Mouse (Mus musculus): ENCODE results near the gene Pml. TPM values are rescaled to one million over a fixed set of nuclear protein-coding genes. Genes with fewer than 3 reads are reported as not detected.

The Pml gene
- polyA plus RNA-seq, 1 experiment: 6.8 TPM

DNA sequence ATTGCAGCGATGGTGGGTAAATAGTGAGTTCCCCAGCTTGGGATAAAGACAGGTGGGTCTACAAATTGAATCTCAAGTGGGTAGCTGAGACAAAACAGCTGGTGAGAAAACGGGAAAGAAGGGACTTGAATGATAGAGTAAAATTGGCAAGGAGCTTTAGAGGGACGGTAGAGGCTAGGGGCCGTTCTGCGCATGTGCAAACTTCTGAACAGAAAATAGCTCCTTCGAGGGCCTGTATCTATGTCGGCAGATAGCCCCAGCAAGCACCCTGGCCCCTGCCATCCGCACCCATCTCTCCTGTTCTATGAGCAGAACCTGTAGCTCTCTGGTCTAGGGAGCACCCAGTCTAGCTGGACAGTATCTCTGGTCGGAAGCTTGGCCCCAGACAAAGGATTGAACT is 55.4 kb downstream of the Pml start:
- H3K27me3 ChIP-seq (ENCODE audit: control insufficient read depth): peaks cover 57% of the 10 kb centered on the region
- H3K36me3 ChIP-seq (ENCODE audit: control insufficient read depth): no peaks in the 10 kb centered on the region
- no peak for TF ChIP-seq GATA1 (IDR thresholded peaks at IDR 0.05; ENCODE audit: low read length)
- no peak for TF ChIP-seq TAL1 (IDR thresholded peaks at IDR 0.05; ENCODE audit: low read length)
- no peak overlapping the region for H3K4me3 ChIP-seq (replicated peaks)
- H3K9me3 ChIP-seq (ENCODE audit: control insufficient read depth, low read length): peaks cover 4% of the 10 kb centered on the region; the same call in 1 of the 2 replicates
- peaks cover 3% of the 10 kb centered on the region for H3K4me1 ChIP-seq (ENCODE audit: control insufficient read depth)

- Histone ChIP-seq H3K9me3 (ENCODE audit: control insufficient read depth, low read length) (no peaks in the 10 kb centered on the region), H3K4me1 (ENCODE audit: control insufficient read depth) (no peaks in the 10 kb centered on the region), H3K27me3 (ENCODE audit: control insufficient read depth) (no peaks in the 10 kb centered on the region; the same call in none of the 2 replicates), H3K36me3 (ENCODE audit: control insufficient read depth) (no peaks in the 10 kb centered on the region), H3K4me3 (replicated peaks) (no peak overlapping the region)
- TF ChIP-seq TAL1 (IDR thresholded peaks at IDR 0.05; ENCODE audit: low read length) (no peak), GATA1 (IDR thresholded peaks at IDR 0.05; ENCODE audit: low read length) (no peak)
Observed at GRCm38 (mm10) chr9:58184456-58184855, 65.1 kb downstream of the Pml start.

DNA sequence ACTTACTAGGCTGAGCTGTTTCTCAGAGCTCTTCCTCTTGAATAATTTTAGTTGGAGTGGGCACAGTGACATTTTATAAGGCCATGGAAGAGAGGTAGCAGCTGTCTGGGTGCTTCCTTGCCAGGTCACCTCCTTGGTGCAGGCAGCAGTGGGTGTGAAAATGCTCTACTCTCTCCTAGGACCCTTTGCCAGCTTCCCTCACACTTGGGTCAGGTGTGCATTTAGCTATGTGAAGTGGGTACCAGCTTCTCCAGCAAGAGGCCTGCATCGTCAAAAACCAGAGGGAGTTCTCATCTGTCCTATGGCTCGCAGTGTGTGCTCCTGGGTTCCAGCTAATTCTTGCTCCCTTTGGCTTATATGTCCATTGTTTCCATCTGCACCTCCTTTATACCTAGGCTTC is 70.2 kb downstream of the Pml start:
- H3K4me3 ChIP-seq (replicated peaks): no peak overlapping the region
- TF ChIP-seq TAL1 (IDR thresholded peaks at IDR 0.05; ENCODE audit: low read length) (no peak), GATA1 (IDR thresholded peaks at IDR 0.05; ENCODE audit: low read length) (no peak)
- H3K9me3 ChIP-seq (ENCODE audit: control insufficient read depth, low read length): no peaks in the 10 kb centered on the region
- no peaks in the 10 kb centered on the region; the same call in 1 of the 2 replicates for H3K27me3 ChIP-seq (ENCODE audit: control insufficient read depth)
- no peaks in the 10 kb centered on the region for H3K36me3 ChIP-seq (ENCODE audit: control insufficient read depth)
- H3K4me1 ChIP-seq (ENCODE audit: control insufficient read depth): no peaks in the 10 kb centered on the region

GRCm38 (mm10) chr9:58177165-58177564 is 72.4 kb downstream of the Pml start:
- Histone ChIP-seq H3K27me3 (ENCODE audit: control insufficient read depth) (no peaks in the 10 kb centered on the region; the same call in 1 of the 2 replicates), H3K4me3 (replicated peaks) (no peak overlapping the region), H3K4me1 (ENCODE audit: control insufficient read depth) (no peaks in the 10 kb centered on the region), H3K9me3 (ENCODE audit: control insufficient read depth, low read length) (no peaks in the 10 kb centered on the region), H3K36me3 (ENCODE audit: control insufficient read depth) (no peaks in the 10 kb centered on the region)
- no peak for TF ChIP-seq GATA1 (IDR thresholded peaks at IDR 0.05; ENCODE audit: low read length)
- no peak for TF ChIP-seq TAL1 (IDR thresholded peaks at IDR 0.05; ENCODE audit: low read length)

DNA sequence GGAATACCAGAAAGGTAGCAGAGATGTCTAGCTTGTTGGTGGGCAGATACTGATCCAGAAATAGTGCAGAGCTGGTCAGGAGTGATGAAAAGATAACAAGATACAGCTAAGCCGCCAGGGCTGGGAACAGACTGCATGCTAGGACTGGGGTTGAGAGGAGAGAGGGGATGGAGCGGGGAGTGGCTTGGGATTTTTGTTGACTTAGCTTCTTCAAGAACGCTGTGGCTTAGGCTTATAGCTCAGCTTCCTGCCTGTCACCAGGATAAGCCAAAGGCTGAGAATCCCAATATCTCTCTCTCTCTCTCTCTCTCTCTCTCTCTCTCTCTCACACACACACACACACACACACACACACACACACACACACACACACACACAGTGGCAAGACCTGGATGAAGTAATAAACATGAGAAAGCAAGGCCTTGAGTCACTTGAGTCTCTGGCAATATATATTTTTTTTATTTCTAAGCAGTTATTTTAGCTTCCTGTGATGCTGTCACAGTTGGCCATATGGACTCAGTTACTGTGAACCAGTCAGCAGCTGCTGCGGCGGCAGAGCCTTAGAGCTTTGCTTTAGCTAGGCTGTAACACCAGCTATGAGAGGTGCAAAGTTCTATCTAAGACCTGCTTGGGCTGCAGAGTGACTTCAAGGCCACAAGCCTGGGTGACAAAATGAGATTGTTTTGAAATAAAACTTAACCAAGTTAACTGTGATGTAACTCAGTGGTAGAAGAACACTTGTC is 73.7 kb downstream of the Pml start:
- Histone ChIP-seq H3K36me3 (ENCODE audit: control insufficient read depth) (no peaks in the 10 kb centered on the region), H3K27me3 (ENCODE audit: control insufficient read depth) (no peaks in the 10 kb centered on the region; the same call in 1 of the 2 replicates), H3K4me3 (replicated peaks) (no peak overlapping the region), H3K9me3 (ENCODE audit: control insufficient read depth, low read length) (no peaks in the 10 kb centered on the region), H3K4me1 (ENCODE audit: control insufficient read depth) (no peaks in the 10 kb centered on the region)
- TF ChIP-seq GATA1 (IDR thresholded peaks at IDR 0.05; ENCODE audit: low read length): no peak
- TF ChIP-seq TAL1 (IDR thresholded peaks at IDR 0.05; ENCODE audit: low read length): no peak

DNA sequence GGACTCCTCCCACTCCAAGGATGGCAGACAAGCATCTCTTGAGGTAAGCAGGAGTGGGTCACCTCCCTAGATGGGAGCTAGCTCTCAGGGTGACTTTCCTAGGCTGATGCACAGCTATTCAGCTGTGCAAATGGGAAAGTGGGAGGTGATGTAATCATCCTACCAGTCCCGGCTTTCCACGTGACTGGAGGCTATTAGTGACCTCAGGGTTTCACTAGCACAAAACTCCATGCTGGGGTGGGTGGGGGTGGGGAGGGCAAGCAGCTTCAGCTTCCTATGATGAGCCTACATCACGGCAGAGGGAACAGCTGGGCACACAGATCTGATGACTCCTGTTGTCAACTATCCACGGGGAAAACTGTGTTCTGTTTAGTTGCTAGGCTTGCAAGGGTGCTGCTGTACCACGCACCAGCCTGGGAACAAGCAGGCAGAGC is 74.8 kb downstream of the Pml start:
- TF ChIP-seq GATA1 (IDR thresholded peaks at IDR 0.05; ENCODE audit: low read length): no peak
- no peak for TF ChIP-seq TAL1 (IDR thresholded peaks at IDR 0.05; ENCODE audit: low read length)
- H3K27me3 ChIP-seq (ENCODE audit: control insufficient read depth): no peaks in the 10 kb centered on the region; the same call in 1 of the 2 replicates
- H3K9me3 ChIP-seq (ENCODE audit: control insufficient read depth, low read length): no peaks in the 10 kb centered on the region
- no peaks in the 10 kb centered on the region for H3K4me1 ChIP-seq (ENCODE audit: control insufficient read depth)
- no peak overlapping the region for H3K4me3 ChIP-seq (replicated peaks)
- H3K36me3 ChIP-seq (ENCODE audit: control insufficient read depth): no peaks in the 10 kb centered on the region

GRCm38 (mm10) chr9:58172863-58173262 is 76.7 kb downstream of the Pml start:
- H3K27me3 ChIP-seq (ENCODE audit: control insufficient read depth): no peaks in the 10 kb centered on the region; the same call in 1 of the 2 replicates
- H3K9me3 ChIP-seq (ENCODE audit: control insufficient read depth, low read length): no peaks in the 10 kb centered on the region
- no peak overlapping the region for H3K4me3 ChIP-seq (replicated peaks)
- H3K36me3 ChIP-seq (ENCODE audit: control insufficient read depth): no peaks in the 10 kb centered on the region
- H3K4me1 ChIP-seq (ENCODE audit: control insufficient read depth): no peaks in the 10 kb centered on the region
- no peak for TF ChIP-seq GATA1 (IDR thresholded peaks at IDR 0.05; ENCODE audit: low read length)
- no peak for TF ChIP-seq TAL1 (IDR thresholded peaks at IDR 0.05; ENCODE audit: low read length)

- Histone ChIP-seq H3K4me1 (ENCODE audit: control insufficient read depth) (no peaks in the 10 kb centered on the region), H3K27me3 (ENCODE audit: control insufficient read depth) (no peaks in the 10 kb centered on the region), H3K4me3 (replicated peaks) (no peak overlapping the region), H3K36me3 (ENCODE audit: control insufficient read depth) (no peaks in the 10 kb centered on the region), H3K9me3 (ENCODE audit: control insufficient read depth, low read length) (no peaks in the 10 kb centered on the region)
- TF ChIP-seq GATA1 (IDR thresholded peaks at IDR 0.05; ENCODE audit: low read length) (no peak), TAL1 (IDR thresholded peaks at IDR 0.05; ENCODE audit: low read length) (no peak)
Observed at GRCm38 (mm10) chr9:58169426-58169825, 80.2 kb downstream of the Pml start.

- H3K4me3 ChIP-seq (replicated peaks): no peak overlapping the region
- H3K4me1 ChIP-seq (ENCODE audit: control insufficient read depth): no peaks in the 10 kb centered on the region
- no peaks in the 10 kb centered on the region for H3K27me3 ChIP-seq (ENCODE audit: control insufficient read depth)
- H3K9me3 ChIP-seq (ENCODE audit: control insufficient read depth, low read length): no peaks in the 10 kb centered on the region
- no peak for TF ChIP-seq TAL1 (IDR thresholded peaks at IDR 0.05; ENCODE audit: low read length)
- no peak for TF ChIP-seq GATA1 (IDR thresholded peaks at IDR 0.05; ENCODE audit: low read length)
- no peaks in the 10 kb centered on the region for H3K36me3 ChIP-seq (ENCODE audit: control insufficient read depth)
Observed at GRCm38 (mm10) chr9:58168880-58169279, 80.7 kb downstream of the Pml start.

Other genes starting within 250 kb of the Pml start
- gene Cyp11a1, start 243.4 kb downstream of the Pml start, polyA plus RNA-seq (2012): 0.04 and 0.09 TPM in 2 replicates
- gene Stra6, start 186.0 kb downstream of the Pml start, polyA plus RNA-seq (2012): not detected in 2 replicates
- gene Ccdc33, start 131.0 kb downstream of the Pml start, polyA plus RNA-seq (2012): not detected in 2 replicates
- gene Islr, start 45.5 kb downstream of the Pml start, polyA plus RNA-seq (2012): not detected in 2 replicates
- not detected in 2 replicates for gene Islr2, start 45.5 kb downstream of the Pml start, polyA plus RNA-seq (2012)
- 0.10 TPM in 1 of 2 replicates, not detected in the other for gene Stoml1, start 3.4 kb upstream of the Pml start, polyA plus RNA-seq (2012)
- gene Loxl1, start 63.4 kb upstream of the Pml start, polyA plus RNA-seq (2012): 0.01 TPM in 1 of 2 replicates, not detected in the other
- gene Tbc1d21, start 120.7 kb upstream of the Pml start, polyA plus RNA-seq (2012): not detected in 2 replicates
- gene Insyn1, start 238.8 kb upstream of the Pml start, polyA plus RNA-seq (2012): not detected in 2 replicates